Mouse (Mus musculus) brain, embryonic 18.5 days (tissue): ENCODE measurements at regions not wholly inside any gene's neighbourhood (a gene's known extent, or its start where the extent isn't known, plus 50 kb on each side); places are given as distances from the start of the nearest gene placed in this dataset.

Experiments
- DNase-seq: peaks from one replicate; pipeline ENCODE4 v3.0.0-alpha.2; 2012; ENCODE audit warnings: low read depth, low spot score

- peak; percentile 70 for DNase-seq
Observed at GRCm38 (mm10) chr11:44330851-44331773, 68.8 kb upstream of the Il12b start.

- no peak for DNase-seq
Observed at GRCm38 (mm10) chr11:44331774-44332129, 68.1 kb upstream of the Il12b start.

GRCm38 (mm10) chr11:44340531-44340930 lies 59.3 kb upstream of the Il12b start:
- DNase-seq: no peak

- DNase-seq: no peak
Observed at GRCm38 (mm10) chr11:44348308-44348707, 51.6 kb upstream of the Il12b start.

- DNase-seq: no peak
Observed at GRCm38 (mm10) chr11:44349546-44349945, 50.3 kb upstream of the Il12b start.
